Mouse (Mus musculus): ENCODE results near the gene Bcl2l13. TPM values are rescaled to one million over a fixed set of nuclear protein-coding genes. Genes with fewer than 3 reads are reported as not detected.
"Not testable (repeated sequence)": the region's sequence is repeated elsewhere in the genome, so short reads cannot be mapped to it uniquely, and the experiment has no call there.

The Bcl2l13 gene
- total and polyA plus RNA-seq, 3 experiments, result 37.0 to 450 (median 85.0) TPM

- H3K36me3 ChIP-seq (replicated peaks), result peaks cover 95% of the 10 kb centered on the region
- no peaks in the 10 kb centered on the region for H3K9me3 ChIP-seq (replicated peaks)
- H3K27me3 ChIP-seq (ENCODE audit: insufficient read depth, low read length), result no peaks in the 10 kb centered on the region
- no peak overlapping the region for H3K4me3 ChIP-seq (ENCODE audit: low read depth, low read length)
- H3K4me1 ChIP-seq (ENCODE audit: insufficient read depth, low read depth, low read length), result peaks cover 53% of the 10 kb centered on the region
- peak; percentile 50 for DNase-seq (ENCODE audit: low spot score)
- peak; percentile 48; the same call in 1 of the 2 replicates for ATAC-seq (ENCODE audit: extremely low read depth, insufficient number of reproducible peaks, low FRiP score, poor library complexity, severe bottlenecking)
- no peak for TF ChIP-seq POLR2AphosphoS5 (IDR thresholded peaks at IDR 0.05; ENCODE audit: insufficient replicate concordance, low read depth, low read length)
- TF ChIP-seq CTCF (IDR thresholded peaks at IDR 0.05; ENCODE audit: low read depth, low read length), result peak; percentile 45
Measured at GRCm38 (mm10) chr6:120903450-120903912, 67.5 kb downstream of the Bcl2l13 start.

- H3K4me1 ChIP-seq (ENCODE audit: insufficient read depth, low read depth, low read length), result peaks cover 48% of the 10 kb centered on the region
- no peaks in the 10 kb centered on the region for H3K9me3 ChIP-seq (replicated peaks)
- TF ChIP-seq GATA1 (IDR thresholded peaks at IDR 0.05; ENCODE audit: borderline replicate concordance, low read length) (no peak), TAL1 (conservative IDR thresholded peaks at IDR 0.05; ENCODE audit: low read depth, low read length) (no peak), GATA2 (IDR thresholded peaks at IDR 0.05; ENCODE audit: borderline replicate concordance, low read depth, low read length) (no peak), CTCF (IDR thresholded peaks at IDR 0.05; ENCODE audit: low read depth, low read length) (no peak), POLR2AphosphoS5 (IDR thresholded peaks at IDR 0.05; ENCODE audit: insufficient replicate concordance, low read depth, low read length) (no peak)
- H3K4me3 ChIP-seq (ENCODE audit: low read depth, low read length), result no peak overlapping the region
- ATAC-seq (ENCODE audit: extremely low read depth, insufficient number of reproducible peaks, low FRiP score, poor library complexity, severe bottlenecking) (no peak), DNase-seq (ENCODE audit: low spot score) (no peak)
- H3K27me3 ChIP-seq (ENCODE audit: insufficient read depth, low read length), result no peaks in the 10 kb centered on the region
- H3K36me3 ChIP-seq (replicated peaks), result peaks cover 90% of the 10 kb centered on the region
Measured at GRCm38 (mm10) chr6:120903961-120904360, 67.9 kb downstream of the Bcl2l13 start.

GRCm38 (mm10) chr6:120905111-120905510, 69.1 kb downstream of the Bcl2l13 start:
- peaks cover 86% of the 10 kb centered on the region for H3K36me3 ChIP-seq (replicated peaks)
- TF ChIP-seq CTCF (IDR thresholded peaks at IDR 0.05; ENCODE audit: low read depth, low read length), result no peak
- TF ChIP-seq GATA2 (IDR thresholded peaks at IDR 0.05; ENCODE audit: borderline replicate concordance, low read depth, low read length), result no peak
- no peak for TF ChIP-seq TAL1 (conservative IDR thresholded peaks at IDR 0.05; ENCODE audit: low read depth, low read length)
- TF ChIP-seq POLR2AphosphoS5 (IDR thresholded peaks at IDR 0.05; ENCODE audit: insufficient replicate concordance, low read depth, low read length), result no peak
- TF ChIP-seq GATA1 (IDR thresholded peaks at IDR 0.05; ENCODE audit: borderline replicate concordance, low read length), result no peak
- H3K9me3 ChIP-seq (replicated peaks), result no peaks in the 10 kb centered on the region
- no peak overlapping the region for H3K4me3 ChIP-seq (ENCODE audit: low read depth, low read length)
- no peak for ATAC-seq (ENCODE audit: extremely low read depth, insufficient number of reproducible peaks, low FRiP score, poor library complexity, severe bottlenecking)
- H3K4me1 ChIP-seq (ENCODE audit: insufficient read depth, low read depth, low read length), result peaks cover 46% of the 10 kb centered on the region
- H3K27me3 ChIP-seq (ENCODE audit: insufficient read depth, low read length), result no peaks in the 10 kb centered on the region
- no peak for DNase-seq (ENCODE audit: low spot score)

- H3K36me3 ChIP-seq (replicated peaks), result peaks cover 86% of the 10 kb centered on the region
- H3K4me1 ChIP-seq (ENCODE audit: insufficient read depth, low read depth, low read length), result peaks cover 46% of the 10 kb centered on the region
- no peak for TF ChIP-seq POLR2AphosphoS5 (IDR thresholded peaks at IDR 0.05; ENCODE audit: insufficient replicate concordance, low read depth, low read length)
- DNase-seq (ENCODE audit: low spot score), result no peak
- no peaks in the 10 kb centered on the region for H3K27me3 ChIP-seq (ENCODE audit: insufficient read depth, low read length)
- no peak overlapping the region for H3K4me3 ChIP-seq (ENCODE audit: low read depth, low read length)
- no peak for ATAC-seq (ENCODE audit: extremely low read depth, insufficient number of reproducible peaks, low FRiP score, poor library complexity, severe bottlenecking)
- H3K9me3 ChIP-seq (replicated peaks), result no peaks in the 10 kb centered on the region
Measured at GRCm38 (mm10) chr6:120906521-120906920, 70.5 kb downstream of the Bcl2l13 start.

- not testable (repeated sequence) for H3K4me3 ChIP-seq (ENCODE audit: low read depth, low read length); H3K27me3 ChIP-seq (ENCODE audit: insufficient read depth, low read length); H3K9me3 ChIP-seq (replicated peaks); DNase-seq (ENCODE audit: low spot score)
- H3K36me3 ChIP-seq (replicated peaks), result peaks cover 86% of the 10 kb centered on the region
- peaks cover 47% of the 10 kb centered on the region for H3K4me1 ChIP-seq (ENCODE audit: insufficient read depth, low read depth, low read length)
- ATAC-seq (ENCODE audit: extremely low read depth, insufficient number of reproducible peaks, low FRiP score, poor library complexity, severe bottlenecking), result peak; percentile 46; the same call in 1 of the 2 replicates
Measured at GRCm38 (mm10) chr6:120907876-120908597, 72.0 kb downstream of the Bcl2l13 start.

GRCm38 (mm10) chr6:120909501-120909900, 73.5 kb downstream of the Bcl2l13 start:
- no peaks in the 10 kb centered on the region for H3K9me3 ChIP-seq (replicated peaks)
- peaks cover 52% of the 10 kb centered on the region for H3K4me1 ChIP-seq (ENCODE audit: insufficient read depth, low read depth, low read length)
- TF ChIP-seq CTCF (IDR thresholded peaks at IDR 0.05; ENCODE audit: low read depth, low read length) (no peak), GATA1 (IDR thresholded peaks at IDR 0.05; ENCODE audit: borderline replicate concordance, low read length) (no peak), TAL1 (conservative IDR thresholded peaks at IDR 0.05; ENCODE audit: low read depth, low read length) (no peak), POLR2AphosphoS5 (IDR thresholded peaks at IDR 0.05; ENCODE audit: insufficient replicate concordance, low read depth, low read length) (no peak), GATA2 (IDR thresholded peaks at IDR 0.05; ENCODE audit: borderline replicate concordance, low read depth, low read length) (no peak)
- no peak for ATAC-seq (ENCODE audit: extremely low read depth, insufficient number of reproducible peaks, low FRiP score, poor library complexity, severe bottlenecking)
- H3K27me3 ChIP-seq (ENCODE audit: insufficient read depth, low read length), result no peaks in the 10 kb centered on the region
- DNase-seq (ENCODE audit: low spot score), result no peak
- peaks cover 86% of the 10 kb centered on the region for H3K36me3 ChIP-seq (replicated peaks)
- no peak overlapping the region for H3K4me3 ChIP-seq (ENCODE audit: low read depth, low read length)

Measured in G1E (cell line).